Mouse (Mus musculus) embryonic fibroblast, embryonic 13.5 days (primary cell): ENCODE data around the gene Tnfaip8l3.

Experiments
- CTCF ChIP-seq: IDR thresholded peaks from 2 replicates; pipeline ENCODE4 v1.5.1; 2011; ENCODE audit warnings: mild to moderate bottlenecking, control low read depth, low read length, moderate library complexity, borderline replicate concordance; ENCODE audit not compliant: insufficient read depth
- POLR2A ChIP-seq: IDR thresholded peaks from 2 replicates; pipeline ENCODE4 v1.6.1; 2011; ENCODE audit warnings: low read depth, mild to moderate bottlenecking, control low read depth, low read length, moderate library complexity

GRCm38 (mm10) chr9:54077740-54078139 is 9.6 kb upstream of the Tnfaip8l3 start:
- TF ChIP-seq POLR2A = no peak
- TF ChIP-seq CTCF = no peak
